Mouse (Mus musculus) stomach, postnatal 0 days (tissue): ENCODE measurements around the gene Fcer1g. TPM values are rescaled to one million over a fixed set of nuclear protein-coding genes. Genes with fewer than 3 reads are reported as not detected.
A peak's percentile ranks its signal among the peaks of the same experiment; 100 is the strongest.

Source experiments
- ATAC-seq: fragments of 200-750 bp; cut with Nextera tagmentation; 2 replicates; pipeline ENCODE4 v1.8.0; 2017; ENCODE audit not compliant: low FRiP score, low TSS enrichment
- DNase-seq: peaks from one replicate; pipeline ENCODE4 v3.0.0-alpha.2; 2016; ENCODE audit warnings: low spot score
- H3K27ac ChIP-seq: fragments of 300-500 bp; sonication (generic); replicated peaks from 2 replicates; pipeline ENCODE4 v1.5.1; 2014; ENCODE audit warnings: mild to moderate bottlenecking, control low read depth
- H3K27me3 ChIP-seq: fragments of 300-500 bp; sonication (generic); 2 replicates; pipeline ENCODE4 v1.6.1; 2014; ENCODE audit warnings: low read length; ENCODE audit not compliant: control insufficient read depth, insufficient read depth
- H3K36me3 ChIP-seq: fragments of 300-500 bp; sonication (generic); 2 replicates; pipeline ENCODE4 v1.6.1; 2014; ENCODE audit warnings: low read length, mixed read lengths; ENCODE audit not compliant: control insufficient read depth, insufficient read depth
- H3K4me1 ChIP-seq: fragments of 300-500 bp; sonication (generic); replicated peaks from 2 replicates; pipeline ENCODE4 v1.6.1; 2014; ENCODE audit warnings: antibody characterized with exemption; ENCODE audit not compliant: control insufficient read depth, insufficient read depth
- H3K4me2 ChIP-seq: fragments of 300-500 bp; sonication (generic); replicated peaks from 2 replicates; pipeline ENCODE4 v1.6.1; 2014; ENCODE audit warnings: low read depth, mild to moderate bottlenecking, control low read depth, moderate library complexity
- H3K4me3 ChIP-seq: fragments of 300-500 bp; sonication (generic); 2 replicates; pipeline ENCODE4 v1.5.1; 2014; ENCODE audit warnings: low read depth, low read length, control low read depth
- H3K9ac ChIP-seq: fragments of 300-500 bp; sonication (generic); 2 replicates; pipeline ENCODE4 v1.6.1; 2014; ENCODE audit warnings: mild to moderate bottlenecking, low read length, control low read depth, mixed read lengths
- H3K9me3 ChIP-seq: fragments of 300-500 bp; sonication (generic); 2 replicates; pipeline ENCODE4 v1.6.1; 2016; ENCODE audit warnings: low read length; ENCODE audit not compliant: control insufficient read depth
- CTCF ChIP-seq: IDR thresholded peaks from 2 replicates; pipeline ENCODE4 v1.5.1; 2016; ENCODE audit warnings: antibody characterized with exemption, low read depth, mild to moderate bottlenecking, moderate library complexity
- EP300 ChIP-seq: optimal IDR thresholded peaks from 2 replicates; pipeline ENCODE3; 2016; ENCODE audit warnings: antibody characterized with exemption
- WGBS: fragments of 180-500 bp; shearing (Covaris S2); extraction: QIAGEN DNeasy Blood & Tissue Kit; methylation state at CpG from one replicate; pipeline ENCODE4 v1.1.7; 2014; 5-methylcytosine and 5-hydroxymethylcytosine counted together
- polyA plus RNA-seq: library from polyadenylated mRNA; unstranded; fragments of >200 nt; fragmentation: Nextera tagmentation; extraction: Ambion mirVana; gene quantifications from 2 replicates; pipeline ENCODE4 v1.2.1, GENCODE M21; 2015

Gene Fcer1g
- polyA plus RNA-seq = 51.3 and 59.4 TPM in 2 replicates

DNA sequence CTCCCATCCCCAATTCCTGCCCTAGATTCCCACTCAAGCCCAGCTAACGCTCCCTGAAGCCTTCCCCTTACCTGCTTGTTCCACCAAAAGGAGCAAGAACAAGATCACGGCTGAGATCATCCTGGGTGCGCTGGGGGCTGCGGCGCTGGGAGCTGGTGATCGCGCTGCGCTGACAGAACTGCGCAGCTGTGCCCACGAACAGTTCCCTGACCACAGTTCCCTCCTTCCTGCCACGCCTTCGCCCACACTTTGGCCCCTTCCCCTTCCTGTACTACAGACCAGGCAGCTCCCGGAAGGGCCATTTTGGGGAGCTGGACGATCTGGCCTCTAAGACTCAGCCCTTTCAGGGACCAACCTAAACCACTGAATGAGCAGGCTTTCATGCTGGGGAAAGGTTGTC, at the start of gene Fcer1g:
TSS of gene Fcer1g (minus strand) at position 240 of the 400 bp plus-strand sequence.
- Histone ChIP-seq H3K4me2 (no peak within 1 kb of the TSS), H3K4me1 (no peaks in the 10 kb centered on the region), H3K36me3 (peaks cover 34% of the 10 kb centered on the region), H3K9me3 (no peaks in the 10 kb centered on the region), H3K9ac (no peak within 1 kb of the TSS), H3K4me3 (no peak within 1 kb of the TSS), H3K27ac (0 out of 2 replicates have a peak within 1 kb of the TSS, but pooled peaks have one; percentile 5), H3K27me3 (no peaks in the 10 kb centered on the region)
- no peak for DNase-seq
- WGBS = 79% methylated on average over 14 of the region's 14 CpGs
- TF ChIP-seq EP300 = no peak
- TF ChIP-seq CTCF = no peak
- no peak for ATAC-seq

DNA sequence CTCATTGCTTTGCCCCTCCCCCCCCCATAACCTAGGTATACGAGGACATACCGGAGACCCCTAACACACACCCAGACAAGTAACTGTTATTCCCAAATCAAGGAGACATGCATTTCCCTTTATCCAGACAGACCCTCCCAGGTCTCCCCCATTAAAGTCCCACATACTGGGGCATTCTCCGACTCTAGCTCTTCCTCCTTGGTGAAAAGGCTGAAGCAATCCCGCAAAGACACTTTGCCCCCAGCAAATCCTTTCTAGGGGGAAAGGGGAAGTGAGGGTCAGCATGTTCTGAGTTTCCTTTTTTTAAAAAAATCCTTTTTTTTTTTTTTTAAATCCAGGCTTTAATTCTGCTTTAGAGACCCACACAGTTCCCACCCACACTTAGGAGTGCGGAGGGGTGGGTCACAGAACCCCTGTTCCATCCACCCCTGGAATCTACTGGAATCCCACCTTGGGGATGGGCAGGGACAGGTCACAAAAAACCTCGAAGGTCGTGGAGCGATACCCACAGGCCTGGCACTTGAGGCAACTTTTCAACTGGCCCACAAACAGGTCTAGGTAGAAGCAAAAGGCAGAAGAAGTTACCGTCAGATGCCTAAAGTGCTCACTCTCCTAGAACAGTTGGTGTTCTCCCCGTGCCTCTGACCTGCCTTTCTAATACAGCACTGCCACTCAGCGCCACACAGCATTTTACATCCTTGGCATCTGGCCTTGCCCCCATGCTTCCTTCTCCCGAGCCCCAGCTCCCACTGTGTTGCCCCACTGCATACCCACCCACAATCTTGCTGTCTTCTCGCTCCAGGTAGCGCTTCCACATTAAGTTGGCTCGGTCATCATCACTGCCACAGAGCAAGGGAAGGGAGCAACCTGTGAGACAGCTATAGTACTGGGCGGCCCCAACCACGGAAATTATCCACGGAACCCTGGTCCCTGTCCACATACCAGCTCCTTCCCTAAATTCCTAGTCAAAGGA, 49.3 kb upstream of the Fcer1g start:
- peaks cover 8% of the 10 kb centered on the region; the same call in 1 of the 2 replicates for H3K4me1 ChIP-seq
- DNase-seq (no peak), ATAC-seq (no peak)
- H3K4me3 ChIP-seq = no peak overlapping the region
- H3K9me3 ChIP-seq = no peaks in the 10 kb centered on the region
- no peak overlapping the region for H3K27ac ChIP-seq
- TF ChIP-seq CTCF (no peak), EP300 (no peak)
- WGBS = 88% methylated on average over 18 of the region's 18 CpGs
- H3K27me3 ChIP-seq = no peaks in the 10 kb centered on the region
- H3K36me3 ChIP-seq = peaks cover 7% of the 10 kb centered on the region; the same call in 1 of the 2 replicates
- H3K9ac ChIP-seq = no peak overlapping the region
- H3K4me2 ChIP-seq = no peak overlapping the region

DNA sequence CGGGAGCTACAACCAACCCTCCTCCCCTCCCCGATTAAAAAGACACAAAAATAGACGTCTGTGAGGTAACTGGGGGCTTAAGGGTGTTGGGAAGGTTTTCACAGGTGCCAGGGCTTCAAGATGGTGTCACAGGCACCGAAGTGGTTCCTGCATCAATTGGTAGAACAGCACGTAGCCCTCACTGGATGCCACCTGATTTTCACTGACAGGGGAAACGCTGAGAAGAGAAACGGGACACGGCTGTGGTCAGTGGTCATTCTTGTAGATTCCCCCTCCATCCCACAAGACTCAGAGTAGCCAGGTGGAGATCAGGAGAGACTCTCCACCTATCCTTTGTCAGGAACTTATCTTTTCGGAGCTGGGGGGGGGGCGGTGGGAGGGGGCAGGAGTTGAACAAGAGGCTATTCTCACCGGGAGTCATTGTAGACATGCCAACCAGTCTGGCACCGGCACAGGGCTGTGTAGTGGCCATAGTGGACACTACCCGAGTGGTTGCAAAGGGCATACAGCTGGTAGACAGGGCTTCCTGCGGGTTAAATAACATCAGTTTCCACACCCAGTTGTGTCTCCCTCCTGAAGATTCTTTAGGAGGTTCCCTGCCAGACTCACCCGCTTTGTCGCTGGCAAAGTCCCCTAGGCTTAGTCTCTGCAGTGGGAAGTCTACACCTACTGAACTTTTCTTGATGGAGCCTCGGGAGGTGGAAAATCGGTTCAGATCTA, 48.1 kb upstream of the Fcer1g start:
- DNase-seq (no peak), ATAC-seq (no peak)
- H3K4me1 ChIP-seq = peaks cover 8% of the 10 kb centered on the region; the same call in 1 of the 2 replicates
- H3K9me3 ChIP-seq = no peaks in the 10 kb centered on the region
- no peak overlapping the region for H3K27ac ChIP-seq
- peaks cover 14% of the 10 kb centered on the region; the same call in 1 of the 2 replicates for H3K36me3 ChIP-seq
- TF ChIP-seq CTCF = no peak
- no peak for TF ChIP-seq EP300
- no peaks in the 10 kb centered on the region for H3K27me3 ChIP-seq
- H3K4me3 ChIP-seq = no peak overlapping the region
- H3K9ac ChIP-seq = peak overlapping the region; percentile 72; the same call in 1 of the 2 replicates
- no peak overlapping the region for H3K4me2 ChIP-seq
- 74% methylated on average over 18 of the region's 18 CpGs for WGBS

DNA sequence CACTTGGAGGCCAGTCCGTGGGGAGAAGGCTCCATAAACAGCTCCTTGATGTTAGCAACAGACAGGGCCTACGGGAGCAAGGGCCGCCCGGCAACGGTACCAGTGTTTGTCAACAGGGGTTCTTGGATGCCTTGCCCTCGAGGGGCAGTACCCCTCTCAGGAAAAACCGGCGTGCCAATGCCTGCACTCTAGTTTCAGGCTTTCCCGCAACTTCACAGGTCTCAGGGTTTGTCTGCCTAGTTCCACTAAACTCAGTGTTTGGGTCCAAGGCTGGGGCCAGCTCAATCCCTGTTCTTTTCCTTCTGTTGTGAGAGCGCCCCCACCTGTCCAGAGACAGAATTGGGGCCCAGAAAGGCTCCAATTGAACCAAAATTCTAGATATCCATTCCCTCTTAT, 47.4 kb upstream of the Fcer1g start:
- DNase-seq = peak; percentile 81
- Histone ChIP-seq H3K4me2 (peak overlapping the region; percentile 77), H3K27me3 (no peaks in the 10 kb centered on the region), H3K27ac (peak overlapping the region; percentile 93), H3K4me3 (peak overlapping the region; percentile 62), H3K4me1 (peaks cover 2% of the 10 kb centered on the region; the same call in 1 of the 2 replicates), H3K9ac (peak overlapping the region; percentile 72), H3K9me3 (no peaks in the 10 kb centered on the region), H3K36me3 (peaks cover 21% of the 10 kb centered on the region; the same call in 1 of the 2 replicates)
- TF ChIP-seq CTCF (peak; percentile 87), EP300 (no peak)
- 0% methylated on average over 10 of the region's 10 CpGs for WGBS
- ATAC-seq = peak; percentile 55

DNA sequence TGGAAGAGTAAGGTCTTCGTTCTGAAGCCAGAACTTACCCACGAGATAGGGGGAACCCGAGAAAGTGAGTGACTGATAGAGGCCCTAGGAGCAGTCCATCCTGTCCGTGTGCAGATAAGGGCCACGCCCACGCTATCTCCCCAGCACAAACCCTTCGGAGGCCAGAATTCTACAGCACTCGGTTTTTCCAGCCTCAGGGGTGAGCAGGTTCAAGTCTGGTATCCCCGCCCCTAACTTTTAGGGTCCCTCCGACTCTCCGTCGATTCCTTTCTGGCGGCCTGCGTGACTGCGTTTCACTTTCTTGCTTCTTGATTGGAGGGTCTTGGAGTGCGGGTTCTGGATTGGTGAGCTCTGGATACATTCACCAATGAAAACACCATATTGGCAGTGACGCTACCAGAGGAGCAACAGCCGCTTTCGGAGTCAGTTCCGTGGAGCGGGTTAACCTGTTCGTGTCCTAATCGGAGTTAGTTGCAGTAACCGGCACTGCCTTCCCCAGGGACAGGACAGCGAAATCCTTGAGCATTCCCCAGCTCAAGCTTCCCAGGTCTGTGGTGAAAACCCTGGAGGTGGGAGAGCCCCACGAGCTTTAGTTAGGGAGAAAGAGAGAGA, 46.9 kb upstream of the Fcer1g start, which contains the start of gene Ppox:
TSS of gene Ppox (minus strand) at position 271 of the 612 bp plus-strand sequence.
- Histone ChIP-seq H3K4me3 (peak within 1 kb of the TSS; percentile 62), H3K9ac (peak within 1 kb of the TSS; percentile 75), H3K4me1 (0 out of 2 replicates have a peak, but pooled peaks cover 2% of the 10 kb centered on the region), H3K27ac (peak within 1 kb of the TSS; percentile 93), H3K36me3 (peaks cover 26% of the 10 kb centered on the region), H3K4me2 (peak within 1 kb of the TSS; percentile 87), H3K27me3 (no peaks in the 10 kb centered on the region), H3K9me3 (no peaks in the 10 kb centered on the region)
- peak; percentile 91 for DNase-seq
- peak; percentile 98 for ATAC-seq
- peak; percentile 63 for TF ChIP-seq EP300
- TF ChIP-seq CTCF = no peak
- WGBS = 0% methylated on average over 26 of the region's 26 CpGs
